Mouse (Mus musculus) lung, adult 2 months (tissue): ENCODE data around the gene Pde4dip.

Experiments
- CTCF ChIP-seq: fragments of 200-500 bp; IDR thresholded peaks from 2 replicates; pipeline ENCODE4 v1.5.1; 2011; ENCODE audit warnings: mild to moderate bottlenecking, low read length, control low read depth; ENCODE audit not compliant: insufficient read depth
- POLR2A ChIP-seq: fragments of 200-500 bp; IDR thresholded peaks from 2 replicates; pipeline ENCODE4 v1.6.1; 2011; ENCODE audit warnings: low read depth, mild to moderate bottlenecking, control low read depth, low read length, borderline replicate concordance; ENCODE audit errors: extremely low read depth

DNA sequence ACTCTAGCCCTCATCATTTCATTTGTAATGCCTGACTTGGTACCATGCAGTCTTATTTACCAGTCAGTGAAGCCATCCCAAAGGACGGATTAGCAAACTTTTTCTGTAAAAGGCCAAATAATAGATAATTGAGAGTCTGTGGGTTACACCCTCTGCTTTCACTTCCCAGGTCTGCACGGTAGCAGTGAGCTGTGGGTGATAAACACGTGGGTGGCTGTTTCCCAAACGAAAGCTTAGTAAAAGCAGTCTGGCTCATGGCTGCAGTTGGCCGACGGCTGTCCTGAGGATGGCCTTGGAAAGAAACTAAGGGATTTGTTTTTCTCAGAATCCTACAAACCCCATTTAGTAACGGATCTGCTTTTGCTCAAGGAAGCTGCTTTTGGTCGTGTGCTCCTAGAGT lies 227.3 kb downstream of the Pde4dip start:
- no peak for TF ChIP-seq POLR2A
- no peak for TF ChIP-seq CTCF
